Mouse (Mus musculus): Measurements from ENCODE around the gene Caprin2.
"Not testable (repeated sequence)": the region's sequence is repeated elsewhere in the genome, so short reads cannot be mapped to it uniquely, and the experiment has no call there.

The Caprin2 gene

DNA sequence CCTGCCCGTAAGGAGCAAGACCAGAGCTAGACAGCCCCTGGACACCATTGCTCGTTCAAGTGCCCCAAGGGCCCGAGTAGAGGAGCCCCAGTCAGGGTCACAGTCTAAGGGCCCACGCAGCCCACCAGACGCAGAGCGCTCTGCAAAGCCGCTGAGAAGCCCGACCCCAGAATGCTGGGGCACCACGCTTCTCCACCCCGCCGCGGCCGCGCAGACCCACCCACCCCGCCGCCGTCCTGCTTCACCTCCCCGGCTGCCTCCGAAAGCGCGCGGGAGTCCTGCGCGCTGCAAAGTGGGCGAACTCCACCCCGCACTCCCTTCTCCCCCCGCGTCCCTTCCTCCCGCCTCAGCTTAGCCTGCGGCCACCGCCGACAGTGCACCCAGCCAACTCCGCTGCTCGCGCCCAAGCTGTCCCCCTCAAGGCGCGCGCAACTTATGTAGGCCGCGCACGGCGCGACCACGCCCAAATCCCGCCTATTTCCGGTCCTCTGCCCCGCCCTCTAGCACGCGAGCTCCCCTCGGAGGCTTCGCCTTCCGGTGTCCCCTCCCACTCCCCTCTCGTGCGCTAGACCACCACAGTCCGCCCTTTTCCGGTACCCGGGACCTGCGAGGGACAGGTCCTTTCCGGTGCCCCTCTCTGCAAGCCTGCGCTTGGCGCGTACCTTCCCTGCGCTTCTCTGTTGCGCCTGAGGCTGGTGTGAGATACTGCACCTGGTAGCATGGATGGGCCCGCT is at the start of gene Caprin2:
Gene Caprin2, minus strand, starts transcription at position 465 of the 734 bp plus-strand sequence.
- peak; percentile 85 for DNase-seq (ENCODE audit: low read depth, low spot score)

- DNase-seq (ENCODE audit: low read depth, low spot score), result no peak
These were observed 48.9 kb upstream of the Caprin2 start for GRCm38 (mm10) chr6:148944767-148945508.

GRCm38 (mm10) chr6:148944344-148944766 is 48.3 kb upstream of the Caprin2 start:
- no peak for DNase-seq (ENCODE audit: low read depth, low spot score)

- DNase-seq (ENCODE audit: low read depth, low spot score), result no peak
These were observed 47.7 kb upstream of the Caprin2 start for GRCm38 (mm10) chr6:148943695-148944094.

DNA sequence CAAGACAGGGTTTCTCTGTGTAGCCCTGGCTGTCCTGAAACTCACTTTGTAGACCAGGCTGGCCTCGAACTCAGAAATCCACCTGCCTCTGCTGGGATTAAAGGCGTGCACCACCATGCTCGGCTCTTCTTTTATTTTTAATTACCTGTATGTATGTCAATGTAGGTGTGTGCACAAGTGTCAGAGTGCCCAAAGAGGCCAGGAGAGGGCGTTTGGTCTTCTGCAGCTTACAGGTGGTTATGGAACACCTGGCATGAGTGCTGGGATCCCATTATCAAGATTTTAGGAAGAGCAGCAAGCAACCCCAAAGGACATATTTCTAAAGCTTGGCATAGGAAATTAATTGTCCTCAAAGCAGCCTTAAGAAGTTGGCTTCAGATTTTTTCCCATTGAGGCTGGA is 46.4 kb upstream of the Caprin2 start:
- DNase-seq (ENCODE audit: low read depth, low spot score), result no peak

GRCm38 (mm10) chr6:148941880-148942279 is 45.8 kb upstream of the Caprin2 start:
- no peak for DNase-seq (ENCODE audit: low read depth, low spot score)

- DNase-seq (ENCODE audit: low read depth, low spot score), result not testable (repeated sequence)
These were observed 44.3 kb upstream of the Caprin2 start for GRCm38 (mm10) chr6:148940383-148940782.

DNA sequence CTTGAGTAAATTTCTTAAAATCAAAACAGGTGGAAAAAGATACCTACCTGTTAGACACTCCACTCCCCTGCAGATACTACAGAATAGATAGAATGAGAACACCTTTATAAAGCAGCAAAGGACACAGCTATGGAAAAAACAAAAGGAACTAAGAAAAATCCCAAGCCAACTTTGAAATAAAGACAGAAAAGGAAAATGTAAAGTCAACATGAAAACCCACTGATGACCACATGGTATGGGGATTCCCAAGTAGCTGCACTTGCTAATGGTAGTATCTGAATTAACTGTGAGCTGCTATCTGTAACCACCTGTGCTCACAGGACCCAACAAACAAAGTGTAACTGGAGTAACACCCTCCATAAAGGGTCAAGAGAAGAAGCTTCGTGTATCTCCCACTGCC is 41.7 kb upstream of the Caprin2 start:
- no peak for DNase-seq (ENCODE audit: low read depth, low spot score)

DNA sequence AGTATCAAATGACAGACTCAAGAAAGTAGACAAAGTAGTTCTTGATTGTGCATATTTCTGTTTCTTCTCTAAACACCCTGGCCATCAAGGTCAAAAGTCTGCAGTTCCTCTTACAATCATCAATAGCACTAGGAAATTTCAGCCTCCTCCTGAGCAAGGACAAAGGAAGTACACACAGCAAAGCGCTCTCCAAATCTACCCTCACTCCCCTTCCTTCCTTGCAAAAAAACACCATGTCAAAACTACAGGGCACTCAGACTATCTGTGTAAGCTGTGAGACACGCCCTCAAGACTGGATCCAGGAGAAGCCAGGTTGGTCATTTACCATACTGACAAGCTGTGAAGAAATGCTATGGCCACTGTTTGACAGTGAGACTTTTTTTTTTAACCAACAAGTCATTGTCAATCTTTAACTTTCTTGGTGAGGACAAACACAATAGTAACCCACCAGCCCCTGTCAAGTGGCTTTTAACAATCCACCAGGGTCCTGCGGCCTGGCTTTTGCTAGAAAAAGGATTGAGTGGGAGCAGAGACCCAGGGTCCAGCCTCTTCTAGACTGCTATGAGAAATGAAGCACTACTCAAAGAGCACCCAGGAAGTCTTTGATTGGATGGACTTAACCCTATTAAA is 39.0 kb upstream of the Caprin2 start:
- DNase-seq (ENCODE audit: low read depth, low spot score), result no peak

DNA sequence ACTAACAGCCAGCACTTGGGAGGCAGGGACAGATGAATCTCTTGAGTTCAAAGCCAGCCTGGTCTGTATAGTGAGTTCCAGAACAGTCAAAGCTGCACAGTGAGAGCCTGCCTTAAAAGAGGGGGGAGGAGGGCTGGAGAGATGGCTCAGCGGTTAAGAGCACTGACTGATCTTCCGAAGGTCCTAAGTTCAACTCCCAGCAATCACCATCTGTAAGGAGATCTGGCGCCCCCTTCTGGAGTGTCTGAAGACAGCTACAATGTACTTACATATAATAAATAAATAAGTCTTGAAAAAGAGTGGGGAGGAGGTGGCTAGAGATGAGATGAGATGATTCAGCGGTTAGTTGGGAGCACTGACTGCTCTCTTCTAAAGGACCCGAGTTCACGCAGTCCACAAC is 35.2 kb upstream of the Caprin2 start:
- no peak for DNase-seq (ENCODE audit: low read depth, low spot score)

DNA sequence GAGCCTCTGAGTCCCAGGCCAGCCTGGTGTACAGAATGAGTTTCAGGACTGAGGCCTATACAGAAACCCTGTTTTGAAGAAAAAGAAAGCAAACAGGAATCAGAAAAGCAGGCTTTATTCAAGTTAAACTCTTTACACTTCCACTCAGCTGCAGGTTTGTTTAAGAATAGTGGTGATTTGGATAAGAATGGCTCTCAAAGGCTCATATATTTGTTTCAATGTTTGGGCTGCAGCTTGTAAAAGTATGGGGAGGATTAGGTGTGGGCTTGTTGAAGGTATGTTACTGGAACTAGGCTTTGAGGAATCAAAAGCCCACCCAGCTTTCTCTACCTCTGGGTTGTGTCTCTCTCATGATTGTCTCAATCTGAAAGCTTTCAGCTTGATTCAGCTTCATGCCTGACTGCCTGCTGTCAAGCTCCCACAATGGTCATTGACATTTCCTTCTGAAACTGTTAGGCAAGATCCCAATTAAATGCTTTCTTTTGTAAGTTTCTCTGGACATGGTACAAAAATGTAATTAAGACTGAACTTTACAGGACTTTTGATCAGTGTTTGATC is 22.9 kb upstream of the Caprin2 start:
- DNase-seq (ENCODE audit: low read depth, low spot score), result no peak

DNA sequence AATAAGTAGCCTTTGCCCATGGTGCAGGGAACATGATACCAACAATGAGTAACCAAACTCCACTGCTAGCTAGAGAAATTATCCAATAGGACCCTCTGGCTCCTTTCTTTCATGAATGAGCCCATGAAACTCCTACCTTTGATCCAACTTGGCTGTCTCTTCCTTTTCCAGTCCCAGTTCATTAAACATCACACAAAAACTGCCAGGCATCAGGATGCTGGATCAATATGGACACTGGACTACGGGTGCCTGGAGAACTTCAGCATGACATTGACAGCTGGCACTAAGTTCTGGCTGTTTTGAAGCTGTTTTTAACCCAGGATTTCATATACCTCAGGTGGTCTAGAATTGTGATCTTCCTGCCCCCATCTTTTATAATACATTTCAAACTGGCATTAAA is 21.6 kb upstream of the Caprin2 start:
- DNase-seq (ENCODE audit: low read depth, low spot score), result no peak

DNA sequence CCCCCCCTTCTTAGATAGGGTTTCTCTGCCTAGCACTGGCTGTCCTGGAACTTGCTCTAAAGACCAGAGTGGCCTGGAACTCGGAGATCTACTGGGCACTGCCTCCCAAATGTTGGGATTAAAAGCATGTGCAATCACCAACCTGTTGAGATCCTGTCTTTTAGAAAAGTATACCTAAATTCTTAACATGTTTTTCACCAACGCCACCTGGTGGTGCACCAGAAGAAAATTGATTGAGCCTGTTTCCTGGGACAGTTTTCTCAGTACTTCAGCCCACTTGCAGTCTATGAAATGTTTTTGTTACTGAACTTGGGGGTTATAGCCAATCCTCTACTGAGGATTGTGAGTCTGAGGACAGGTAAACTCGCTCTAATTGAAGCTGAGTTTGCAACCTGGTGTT is 20.8 kb upstream of the Caprin2 start:
- no peak for DNase-seq (ENCODE audit: low read depth, low spot score)

GRCm38 (mm10) chr6:148913938-148914337 is 17.9 kb upstream of the Caprin2 start:
- peak; percentile 58 for DNase-seq (ENCODE audit: low read depth, low spot score)

- DNase-seq (ENCODE audit: low read depth, low spot score), result not testable (repeated sequence)
These were observed 15.9 kb upstream of the Caprin2 start for GRCm38 (mm10) chr6:148911906-148912305.

DNA sequence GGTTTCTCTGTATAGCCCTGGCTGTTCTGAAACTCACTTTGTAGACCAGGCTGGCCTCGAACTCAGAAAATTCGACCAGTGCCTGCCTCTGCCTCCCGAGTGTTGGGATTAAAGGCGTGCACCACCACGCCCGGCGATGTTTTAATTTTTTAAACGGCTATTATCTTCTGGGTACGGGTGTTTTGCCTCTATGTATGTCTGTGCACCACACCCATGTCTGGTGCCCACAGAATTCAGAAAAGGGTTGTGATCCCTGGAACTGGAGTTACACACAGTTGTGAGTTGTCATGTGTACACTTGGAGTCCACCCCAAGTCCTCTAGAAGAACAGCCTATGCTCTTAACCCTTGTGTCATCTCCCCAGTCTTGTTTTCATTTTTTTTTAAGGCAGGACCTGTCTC is 10.9 kb upstream of the Caprin2 start:
- DNase-seq (ENCODE audit: low read depth, low spot score), result no peak

DNA sequence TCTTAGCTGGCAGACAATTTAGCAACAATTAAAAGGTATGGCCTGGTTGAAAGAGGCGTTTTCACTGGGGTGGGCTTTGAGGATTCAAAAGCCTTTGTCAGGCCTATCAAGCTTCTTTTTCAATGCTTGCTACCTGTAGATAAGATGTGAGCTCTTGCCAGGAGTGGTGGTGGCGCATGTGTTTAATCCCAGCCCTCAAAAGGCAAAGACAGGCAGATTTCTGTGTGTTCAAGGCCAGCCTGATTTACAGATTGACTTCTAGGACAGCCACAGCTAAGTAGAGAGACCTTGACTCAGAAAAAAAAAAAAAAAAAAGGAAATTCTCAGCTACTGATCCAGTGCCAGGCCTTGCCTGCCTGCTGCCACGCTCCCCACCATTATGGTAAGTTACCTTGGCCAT is 6.7 kb upstream of the Caprin2 start:
- DNase-seq (ENCODE audit: low read depth, low spot score), result no peak

- DNase-seq (ENCODE audit: low read depth, low spot score), result no peak
These were observed 442 bp upstream of the Caprin2 start for GRCm38 (mm10) chr6:148896507-148896851.

GRCm38 (mm10) chr6:148894888-148895772 is 907 bp downstream of the Caprin2 start:
- DNase-seq (ENCODE audit: low read depth, low spot score), result peak; percentile 6

GRCm38 (mm10) chr6:148873911-148874310 is 22.1 kb downstream of the Caprin2 start:
- DNase-seq (ENCODE audit: low read depth, low spot score), result no peak

- no peak for DNase-seq (ENCODE audit: low read depth, low spot score)
These were observed 50.4 kb downstream of the Caprin2 start for GRCm38 (mm10) chr6:148845629-148846028.

Measured in telencephalon, adult 2 months (tissue).